Mouse (Mus musculus): ENCODE data around the gene Disc1.

- TF ChIP-seq CTCF (IDR thresholded peaks at IDR 0.05; ENCODE audit: extremely low read depth, insufficient read depth, insufficient read length, insufficient replicate concordance) (no peak), POLR2A (IDR thresholded peaks at IDR 0.05; ENCODE audit: low read depth, low read length) (no peak)
Measured at GRCm38 (mm10) chr8:125140965-125141364, 87.0 kb downstream of the Disc1 start.
